Mouse (Mus musculus) G1E (cell line): ENCODE results near the gene Ep400. TPM values are rescaled to one million over a fixed set of nuclear protein-coding genes. Genes with fewer than 3 reads are reported as not detected.

Source experiments
- ATAC-seq: 2 replicates; pipeline ENCODE4 v1.8.0; 2016; ENCODE audit warnings: mild to moderate bottlenecking; ENCODE audit not compliant: insufficient number of reproducible peaks, poor library complexity, low FRiP score, severe bottlenecking; ENCODE audit errors: extremely low read depth
- DNase-seq: peaks from one replicate; pipeline ENCODE4 v3.0.0; 2012; ENCODE audit warnings: low spot score
- H3K27me3 ChIP-seq: 2 replicates; pipeline ENCODE4 v1.6.1; 2012; ENCODE audit warnings: mild to moderate bottlenecking, low read length, inconsistent platforms; ENCODE audit not compliant: insufficient read depth
- H3K36me3 ChIP-seq: replicated peaks from 2 replicates; pipeline ENCODE3; 2012; ENCODE audit warnings: mild to moderate bottlenecking, inconsistent platforms
- H3K4me1 ChIP-seq: 2 replicates; pipeline ENCODE4 v1.6.1; 2012; ENCODE audit warnings: low read depth, low read length, inconsistent platforms, mixed read lengths; ENCODE audit not compliant: insufficient read depth
- H3K4me3 ChIP-seq: 2 replicates; pipeline ENCODE4 v1.5.1; 2012; ENCODE audit warnings: low read depth, mild to moderate bottlenecking, inconsistent platforms, low read length, moderate library complexity, mixed read lengths
- H3K9me3 ChIP-seq: replicated peaks from 2 replicates; pipeline ENCODE4 v1.6.1; 2012; ENCODE audit warnings: inconsistent platforms
- CTCF ChIP-seq: IDR thresholded peaks from 2 replicates; pipeline ENCODE4 v1.5.1; 2012; ENCODE audit warnings: low read depth, low read length, inconsistent platforms, mixed read lengths
- GATA1 ChIP-seq: IDR thresholded peaks from 2 replicates; pipeline ENCODE4 v1.6.1; 2012; ENCODE audit warnings: borderline replicate concordance, low read length, inconsistent platforms, mixed read lengths
- GATA2 ChIP-seq: IDR thresholded peaks from 2 replicates; pipeline ENCODE4 v1.6.1; 2012; ENCODE audit warnings: low read depth, low read length, inconsistent platforms, borderline replicate concordance
- POLR2AphosphoS5 ChIP-seq: IDR thresholded peaks from 2 replicates; pipeline ENCODE4 v1.6.1; 2012; ENCODE audit warnings: low read depth, low read length, inconsistent platforms; ENCODE audit not compliant: insufficient replicate concordance
- TAL1 ChIP-seq: conservative IDR thresholded peaks from 2 replicates; pipeline ENCODE4 v1.6.1; 2012; ENCODE audit warnings: low read depth, low read length, inconsistent platforms, mixed read lengths
- polyA plus RNA-seq: library from polyadenylated mRNA; stranded (reverse); fragments of >175 nt; gene quantifications from 2 replicates; pipeline ENCODE4 v1.2.3, GENCODE M21; 2012
- total RNA-seq, 2 experiments: library from RNA; stranded (forward) in 1 of 2; stranded (reverse) in 1 of 2; fragments of 200-1000 nt in 1 of 2; fragments of >200 nt in 1 of 2; fragmentation: Nextera tagmentation in 1 of 2; gene quantifications; 2 replicates each; pipeline ENCODE4 v1.2.3; 2014 to 2017

Gene Ep400
- total and polyA plus RNA-seq, 3 experiments: 42.0 to 162 (median 129) TPM

DNA sequence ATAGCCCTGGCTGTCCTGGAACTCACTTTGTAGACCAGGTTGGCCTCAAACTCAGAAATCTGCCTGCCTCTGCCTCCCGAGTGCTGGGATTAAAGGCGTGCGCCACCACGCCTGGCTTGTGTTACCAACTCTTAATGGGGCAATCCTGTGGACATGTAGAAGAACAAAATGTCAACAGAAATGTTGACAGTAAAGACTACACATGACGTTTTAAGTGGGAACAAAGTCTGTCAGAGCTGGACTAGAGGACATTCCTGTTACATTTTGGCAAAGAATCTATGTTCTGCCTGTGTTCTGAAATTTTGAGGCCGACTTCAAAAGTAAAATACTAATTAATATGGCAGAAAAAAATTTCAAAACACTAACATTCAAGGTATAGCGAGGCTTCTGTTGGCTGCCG is 6.6 kb downstream of the Ep400 start:
- TF ChIP-seq POLR2AphosphoS5 (no peak), GATA1 (no peak), CTCF (no peak), TAL1 (no peak), GATA2 (no peak)
- Histone ChIP-seq H3K4me3 (no peak overlapping the region), H3K27me3 (no peaks in the 10 kb centered on the region), H3K9me3 (no peaks in the 10 kb centered on the region), H3K36me3 (peaks cover 58% of the 10 kb centered on the region), H3K4me1 (peaks cover 51% of the 10 kb centered on the region)
- ATAC-seq (no peak), DNase-seq (no peak)

DNA sequence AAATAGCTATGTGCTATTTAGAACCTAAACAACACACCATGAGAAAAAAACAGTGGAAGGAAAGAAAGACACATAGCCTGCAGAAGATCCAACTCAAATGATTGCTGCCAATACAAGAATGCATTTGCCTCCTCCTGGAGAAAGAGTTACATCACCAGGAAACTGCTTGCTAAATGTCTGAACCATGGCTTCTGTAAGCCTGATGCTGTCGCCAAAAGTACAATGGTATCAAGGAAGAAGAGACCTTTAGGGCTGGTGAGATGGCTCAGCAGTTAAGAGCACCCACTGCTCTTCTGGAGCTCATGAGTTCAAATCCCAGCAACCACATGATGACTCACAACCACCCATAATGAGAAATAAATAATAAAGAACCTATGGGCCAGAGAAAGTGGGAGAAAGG is 25.5 kb downstream of the Ep400 start:
- TF ChIP-seq GATA1 (no peak), GATA2 (no peak), POLR2AphosphoS5 (no peak), TAL1 (no peak), CTCF (no peak)
- H3K4me1 ChIP-seq: peaks cover 21% of the 10 kb centered on the region; the same call in 1 of the 2 replicates
- no peak overlapping the region for H3K4me3 ChIP-seq
- ATAC-seq: no peak
- H3K9me3 ChIP-seq: no peaks in the 10 kb centered on the region
- peaks cover 71% of the 10 kb centered on the region for H3K36me3 ChIP-seq
- no peak for DNase-seq
- no peaks in the 10 kb centered on the region for H3K27me3 ChIP-seq

DNA sequence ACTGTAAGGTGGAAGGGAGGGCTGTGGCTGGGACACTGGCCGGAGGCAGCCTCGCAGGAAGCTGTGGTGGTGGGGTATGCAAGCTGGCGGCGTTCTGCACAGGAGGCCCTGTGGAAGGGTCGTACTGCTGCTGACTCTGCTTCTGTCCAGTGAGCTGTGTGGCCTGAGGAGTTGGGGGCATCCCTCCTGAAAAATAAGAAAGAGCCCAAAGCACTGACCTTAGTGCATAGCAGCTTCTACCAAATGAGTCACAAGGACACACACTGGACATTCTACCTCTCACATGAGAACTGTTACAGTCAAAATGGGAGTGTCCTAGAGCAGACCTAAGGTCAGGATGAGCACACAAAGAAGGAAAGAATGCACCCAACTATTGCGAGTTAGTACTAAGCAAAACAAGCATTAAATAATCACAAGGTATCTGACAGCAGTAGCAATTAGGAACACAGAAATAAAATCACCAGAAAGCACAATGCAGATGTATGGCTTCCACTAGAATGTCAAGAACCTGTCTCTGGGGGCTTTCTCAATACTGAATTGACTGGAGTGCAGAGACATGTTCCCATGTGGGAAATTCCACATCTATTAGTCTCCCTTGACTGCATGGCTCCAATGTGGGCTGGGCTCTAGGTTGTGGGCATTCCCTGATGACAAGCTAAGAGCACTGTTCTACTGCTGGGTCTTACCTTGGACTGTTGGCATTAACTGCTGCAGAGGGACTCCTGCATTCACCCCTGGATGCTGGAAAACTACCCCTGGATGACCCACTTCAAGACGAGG is 30.8 kb downstream of the Ep400 start:
- H3K36me3 ChIP-seq: peaks cover 87% of the 10 kb centered on the region
- H3K27me3 ChIP-seq: no peaks in the 10 kb centered on the region
- TF ChIP-seq GATA1 (no peak), GATA2 (no peak), POLR2AphosphoS5 (no peak), TAL1 (no peak), CTCF (no peak)
- no peaks in the 10 kb centered on the region for H3K9me3 ChIP-seq
- DNase-seq: no peak
- no peak overlapping the region for H3K4me3 ChIP-seq
- peaks cover 16% of the 10 kb centered on the region; the same call in 1 of the 2 replicates for H3K4me1 ChIP-seq
- no peak for ATAC-seq

DNA sequence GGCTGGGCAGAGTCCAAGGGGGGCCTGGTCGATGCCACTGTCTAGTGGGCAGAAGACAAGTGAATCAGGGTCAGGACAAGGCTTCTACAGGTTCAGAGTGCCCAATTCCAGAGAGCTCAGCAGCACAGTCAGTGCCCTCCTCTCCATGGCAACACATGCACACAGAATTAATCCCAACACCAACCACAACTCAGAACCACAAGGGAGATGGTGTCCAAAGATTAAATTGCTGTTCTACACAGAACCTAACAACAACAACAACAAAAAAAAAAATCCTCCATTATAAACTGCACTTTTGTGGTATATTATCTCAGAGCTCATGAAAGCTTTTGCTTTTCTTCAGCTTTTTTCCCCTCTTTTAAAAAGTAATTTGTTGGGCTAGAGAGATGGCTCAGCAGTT is 34.9 kb downstream of the Ep400 start:
- DNase-seq (no peak), ATAC-seq (no peak)
- peaks cover 10% of the 10 kb centered on the region; the same call in 1 of the 2 replicates for H3K4me1 ChIP-seq

DNA sequence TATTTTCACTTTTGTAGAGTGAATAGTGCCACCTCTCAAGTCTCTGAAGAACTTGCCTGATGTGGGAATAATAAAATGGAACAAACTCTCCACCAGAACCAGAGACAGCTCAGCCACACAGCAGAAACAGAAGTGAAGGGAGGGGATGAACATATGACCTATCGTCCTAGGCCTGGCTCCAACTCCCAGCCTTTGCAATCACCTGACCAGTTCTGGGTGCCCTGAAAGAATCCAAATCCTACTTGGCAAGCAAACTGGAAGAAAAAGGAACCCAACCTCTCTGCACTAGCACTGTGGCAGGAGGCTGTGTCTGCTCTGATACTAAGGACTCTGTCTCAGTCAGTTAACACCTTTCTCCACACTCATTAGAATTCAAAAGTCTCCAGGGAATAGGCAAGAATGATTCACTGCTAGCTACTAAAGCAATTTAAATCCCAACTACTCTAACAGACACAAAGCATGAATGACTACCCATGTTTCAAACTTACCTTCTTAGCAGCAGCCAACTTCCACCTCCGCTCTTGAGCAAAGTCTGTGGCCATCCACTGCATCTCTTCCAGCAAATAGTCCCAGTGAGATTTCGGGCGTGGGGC is 37.2 kb downstream of the Ep400 start:
- Histone ChIP-seq H3K4me1 (peaks cover 4% of the 10 kb centered on the region; the same call in 1 of the 2 replicates), H3K36me3 (peaks cover 89% of the 10 kb centered on the region), H3K27me3 (no peaks in the 10 kb centered on the region), H3K9me3 (no peaks in the 10 kb centered on the region), H3K4me3 (no peak overlapping the region)
- TF ChIP-seq TAL1: no peak
- no peak for TF ChIP-seq GATA2
- TF ChIP-seq POLR2AphosphoS5: no peak
- TF ChIP-seq CTCF: no peak
- TF ChIP-seq GATA1: no peak
- DNase-seq (no peak), ATAC-seq (no peak)

More for the DNA sequence above, 34.9 kb downstream of the Ep400 start:
- Histone ChIP-seq H3K9me3 (no peaks in the 10 kb centered on the region), H3K4me3 (no peak overlapping the region), H3K36me3 (peaks cover 92% of the 10 kb centered on the region), H3K27me3 (no peaks in the 10 kb centered on the region)
- TF ChIP-seq GATA2 (no peak), CTCF (no peak), POLR2AphosphoS5 (no peak), GATA1 (no peak), TAL1 (no peak)

DNA sequence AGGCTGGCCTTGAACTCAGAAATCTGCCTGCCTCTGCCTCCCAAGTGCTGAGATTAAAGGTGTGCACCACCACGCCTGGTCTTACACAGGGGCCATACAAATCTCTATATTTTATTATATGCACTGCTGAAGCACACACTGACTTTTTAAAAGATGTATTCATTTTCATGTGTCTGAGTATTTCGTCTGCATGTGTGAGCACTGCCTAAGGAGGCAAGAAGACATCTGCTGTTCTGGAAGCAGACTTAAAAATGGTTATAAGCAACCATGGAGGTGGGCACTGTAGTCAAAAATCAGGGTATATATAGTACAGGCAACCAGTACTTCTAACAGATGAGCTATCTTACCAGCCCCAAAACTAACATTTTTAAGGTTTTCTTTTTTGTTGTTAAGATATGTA is 39.3 kb downstream of the Ep400 start:
- H3K36me3 ChIP-seq: peaks cover 88% of the 10 kb centered on the region
- H3K9me3 ChIP-seq: no peaks in the 10 kb centered on the region
- no peak for ATAC-seq
- TF ChIP-seq POLR2AphosphoS5: no peak
- no peak for TF ChIP-seq GATA2
- TF ChIP-seq CTCF: no peak
- TF ChIP-seq GATA1: no peak
- TF ChIP-seq TAL1: no peak
- H3K4me3 ChIP-seq: no peak overlapping the region
- no peaks in the 10 kb centered on the region for H3K27me3 ChIP-seq
- H3K4me1 ChIP-seq: peaks cover 4% of the 10 kb centered on the region; the same call in 1 of the 2 replicates
- no peak for DNase-seq
